Mouse (Mus musculus): ENCODE measurements around the gene Cacng7. TPM values are rescaled to one million over a fixed set of nuclear protein-coding genes. Genes with fewer than 3 reads are reported as not detected.

Gene Cacng7
- polyA plus RNA-seq, 1 experiment: 1.1 TPM

DNA sequence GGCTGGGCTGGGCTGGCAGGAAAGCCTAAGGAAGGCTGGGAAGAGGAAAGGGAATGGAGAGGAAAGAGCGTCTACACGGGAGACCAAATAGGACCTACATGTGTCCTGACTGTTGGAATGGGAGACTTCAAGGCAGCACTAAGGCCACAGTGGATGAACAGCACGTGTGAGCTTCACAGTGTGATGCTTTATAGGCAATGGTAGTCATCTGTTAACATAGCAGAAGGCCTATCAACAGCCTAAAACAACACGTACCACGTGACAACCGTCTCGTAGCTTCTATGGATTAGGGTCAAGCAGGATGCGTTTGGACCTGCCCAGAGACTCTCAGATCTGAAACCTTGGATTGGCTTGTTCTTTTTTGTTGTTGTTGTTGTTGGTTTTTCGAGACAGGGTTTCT, 49.4 kb downstream of the Cacng7 start:
- Histone ChIP-seq H3K36me3 (ENCODE audit: control insufficient read depth, insufficient read depth) (no peaks in the 10 kb centered on the region), H3K4me3 (ENCODE audit: insufficient read depth, poor library complexity, severe bottlenecking) (no peak overlapping the region), H3K79me3 (ENCODE audit: low read depth) (no peaks in the 10 kb centered on the region), H3ac (ENCODE audit: control insufficient read depth, insufficient read length, low read depth) (no peak overlapping the region), H3K27me3 (ENCODE audit: control insufficient read depth, insufficient read depth, insufficient read length) (no peaks in the 10 kb centered on the region), H3K79me2 (ENCODE audit: control insufficient read depth, insufficient read depth) (no peaks in the 10 kb centered on the region)
- no peak for TF ChIP-seq USF1 (IDR thresholded peaks at IDR 0.05; ENCODE audit: low read depth)
- no peak for TF ChIP-seq MYOD1 (IDR thresholded peaks at IDR 0.05; ENCODE audit: control insufficient read depth, insufficient read length, low read depth)
- no peak for TF ChIP-seq FOSL1 (IDR thresholded peaks at IDR 0.05; ENCODE audit: insufficient read depth, low read length, poor library complexity, severe bottlenecking)
- TF ChIP-seq MAX (IDR thresholded peaks at IDR 0.05): no peak
- no peak for TF ChIP-seq MYOG (IDR thresholded peaks at IDR 0.05; ENCODE audit: control insufficient read depth, extremely low read depth, insufficient read length)
- TF ChIP-seq CEBPB (IDR thresholded peaks at IDR 0.05; ENCODE audit: low read depth): no peak
- no peak for TF ChIP-seq CTCF (IDR thresholded peaks at IDR 0.05; ENCODE audit: control insufficient read depth, insufficient read depth, insufficient read length)

GRCm38 (mm10) chr7:3384807-3385319, 52.1 kb downstream of the Cacng7 start:
- Histone ChIP-seq H3K79me2 (ENCODE audit: control insufficient read depth, insufficient read depth) (no peaks in the 10 kb centered on the region), H3K4me3 (ENCODE audit: insufficient read depth, poor library complexity, severe bottlenecking) (no peak overlapping the region), H3K27me3 (ENCODE audit: control insufficient read depth, insufficient read depth, insufficient read length) (no peaks in the 10 kb centered on the region), H3ac (ENCODE audit: control insufficient read depth, insufficient read length, low read depth) (no peak overlapping the region), H3K36me3 (ENCODE audit: control insufficient read depth, insufficient read depth) (no peaks in the 10 kb centered on the region), H3K79me3 (ENCODE audit: low read depth) (no peaks in the 10 kb centered on the region)
- TF ChIP-seq MAX (IDR thresholded peaks at IDR 0.05) (no peak), MYOD1 (IDR thresholded peaks at IDR 0.05; ENCODE audit: control insufficient read depth, insufficient read length, low read depth) (no peak), FOSL1 (IDR thresholded peaks at IDR 0.05; ENCODE audit: insufficient read depth, low read length, poor library complexity, severe bottlenecking) (no peak), MYOG (IDR thresholded peaks at IDR 0.05; ENCODE audit: control insufficient read depth, extremely low read depth, insufficient read length) (no peak), CEBPB (IDR thresholded peaks at IDR 0.05; ENCODE audit: low read depth) (no peak), USF1 (IDR thresholded peaks at IDR 0.05; ENCODE audit: low read depth) (no peak), CTCF (IDR thresholded peaks at IDR 0.05; ENCODE audit: control insufficient read depth, insufficient read depth, insufficient read length) (no peak)

DNA sequence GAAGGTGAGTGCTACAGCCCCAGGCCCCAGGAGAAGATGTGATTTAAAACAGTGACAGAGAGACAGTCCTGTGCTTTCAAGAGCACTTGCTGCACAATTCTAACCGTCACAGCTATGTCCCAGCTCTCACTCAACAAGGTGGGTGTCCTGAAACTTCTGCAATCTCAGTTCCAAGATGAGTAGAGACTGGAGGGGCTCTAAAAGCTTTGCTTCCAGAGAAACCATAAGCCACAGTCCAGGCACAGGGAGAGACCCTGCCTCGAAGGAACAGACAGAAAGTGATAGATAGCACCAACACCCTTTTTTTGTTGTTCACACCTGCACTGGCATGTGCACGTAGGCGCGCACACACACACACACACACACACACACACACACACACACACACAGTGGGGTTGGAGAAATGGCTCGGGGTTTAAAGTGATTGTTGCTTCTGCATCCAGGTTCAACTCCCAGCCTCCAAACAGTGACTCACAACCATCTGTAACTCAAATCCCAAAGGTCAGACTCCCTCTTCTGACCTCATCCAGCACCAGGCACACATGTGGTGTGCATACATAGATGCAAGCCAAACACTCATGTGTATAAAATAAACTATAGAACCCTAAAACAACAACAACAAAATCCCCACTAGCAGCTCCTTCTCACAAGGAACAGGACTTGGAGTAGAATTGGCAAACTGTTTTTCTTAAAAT, 53.4 kb downstream of the Cacng7 start:
- H3K79me2 ChIP-seq (ENCODE audit: control insufficient read depth, insufficient read depth): no peaks in the 10 kb centered on the region
- H3K36me3 ChIP-seq (ENCODE audit: control insufficient read depth, insufficient read depth): no peaks in the 10 kb centered on the region
- H3K79me3 ChIP-seq (ENCODE audit: low read depth): no peaks in the 10 kb centered on the region
- no peak overlapping the region for H3ac ChIP-seq (ENCODE audit: control insufficient read depth, insufficient read length, low read depth)
- no peak overlapping the region for H3K4me3 ChIP-seq (ENCODE audit: insufficient read depth, poor library complexity, severe bottlenecking)
- TF ChIP-seq MYOG (IDR thresholded peaks at IDR 0.05; ENCODE audit: control insufficient read depth, extremely low read depth, insufficient read length): no peak
- TF ChIP-seq CTCF (IDR thresholded peaks at IDR 0.05; ENCODE audit: control insufficient read depth, insufficient read depth, insufficient read length): no peak
- no peak for TF ChIP-seq USF1 (IDR thresholded peaks at IDR 0.05; ENCODE audit: low read depth)
- no peak for TF ChIP-seq MAX (IDR thresholded peaks at IDR 0.05)
- TF ChIP-seq MYOD1 (IDR thresholded peaks at IDR 0.05; ENCODE audit: control insufficient read depth, insufficient read length, low read depth): no peak
- no peak for TF ChIP-seq CEBPB (IDR thresholded peaks at IDR 0.05; ENCODE audit: low read depth)
- TF ChIP-seq FOSL1 (IDR thresholded peaks at IDR 0.05; ENCODE audit: insufficient read depth, low read length, poor library complexity, severe bottlenecking): no peak
- no peaks in the 10 kb centered on the region for H3K27me3 ChIP-seq (ENCODE audit: control insufficient read depth, insufficient read depth, insufficient read length)

- H3K79me2 ChIP-seq (ENCODE audit: control insufficient read depth, insufficient read depth): no peaks in the 10 kb centered on the region
- TF ChIP-seq MYOG (IDR thresholded peaks at IDR 0.05; ENCODE audit: control insufficient read depth, extremely low read depth, insufficient read length) (no peak), MAX (IDR thresholded peaks at IDR 0.05) (no peak), FOSL1 (IDR thresholded peaks at IDR 0.05; ENCODE audit: insufficient read depth, low read length, poor library complexity, severe bottlenecking) (no peak), CTCF (IDR thresholded peaks at IDR 0.05; ENCODE audit: control insufficient read depth, insufficient read depth, insufficient read length) (no peak), CEBPB (IDR thresholded peaks at IDR 0.05; ENCODE audit: low read depth) (no peak), MYOD1 (IDR thresholded peaks at IDR 0.05; ENCODE audit: control insufficient read depth, insufficient read length, low read depth) (no peak), USF1 (IDR thresholded peaks at IDR 0.05; ENCODE audit: low read depth) (no peak)
- H3K79me3 ChIP-seq (ENCODE audit: low read depth): no peaks in the 10 kb centered on the region
- H3K27me3 ChIP-seq (ENCODE audit: control insufficient read depth, insufficient read depth, insufficient read length): no peaks in the 10 kb centered on the region
- no peak overlapping the region for H3K4me3 ChIP-seq (ENCODE audit: insufficient read depth, poor library complexity, severe bottlenecking)
- no peaks in the 10 kb centered on the region for H3K36me3 ChIP-seq (ENCODE audit: control insufficient read depth, insufficient read depth)
- H3ac ChIP-seq (ENCODE audit: control insufficient read depth, insufficient read length, low read depth): no peak overlapping the region
Observed at GRCm38 (mm10) chr7:3387761-3388160, 55.0 kb downstream of the Cacng7 start.

DNA sequence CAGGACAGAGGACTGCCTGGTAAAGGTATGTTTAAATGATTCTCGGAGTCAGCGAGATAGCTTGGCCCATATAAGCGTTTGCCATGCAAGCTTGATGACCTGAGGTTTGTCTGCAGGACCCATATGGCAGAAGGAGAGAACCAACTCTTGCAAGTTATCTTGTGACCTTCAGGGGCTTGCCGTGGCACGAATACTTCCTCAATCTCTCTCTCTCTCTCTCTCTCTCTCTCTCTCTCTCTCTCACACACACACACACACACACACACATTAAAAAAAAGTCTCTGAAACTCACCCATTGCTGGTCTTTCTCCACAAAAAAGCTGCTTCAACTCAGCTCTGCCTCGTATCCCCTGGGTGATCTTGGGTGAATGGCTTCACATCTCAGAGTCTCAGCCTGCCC, 56.1 kb downstream of the Cacng7 start:
- Histone ChIP-seq H3K36me3 (ENCODE audit: control insufficient read depth, insufficient read depth) (no peaks in the 10 kb centered on the region), H3K27me3 (ENCODE audit: control insufficient read depth, insufficient read depth, insufficient read length) (peaks cover 5% of the 10 kb centered on the region), H3K4me3 (ENCODE audit: insufficient read depth, poor library complexity, severe bottlenecking) (no peak overlapping the region), H3K79me3 (ENCODE audit: low read depth) (no peaks in the 10 kb centered on the region), H3K79me2 (ENCODE audit: control insufficient read depth, insufficient read depth) (no peaks in the 10 kb centered on the region), H3ac (ENCODE audit: control insufficient read depth, insufficient read length, low read depth) (no peak overlapping the region)
- no peak for TF ChIP-seq MYOG (IDR thresholded peaks at IDR 0.05; ENCODE audit: control insufficient read depth, extremely low read depth, insufficient read length)
- no peak for TF ChIP-seq FOSL1 (IDR thresholded peaks at IDR 0.05; ENCODE audit: insufficient read depth, low read length, poor library complexity, severe bottlenecking)
- TF ChIP-seq CEBPB (IDR thresholded peaks at IDR 0.05; ENCODE audit: low read depth): no peak
- no peak for TF ChIP-seq MYOD1 (IDR thresholded peaks at IDR 0.05; ENCODE audit: control insufficient read depth, insufficient read length, low read depth)
- TF ChIP-seq MAX (IDR thresholded peaks at IDR 0.05): no peak
- TF ChIP-seq USF1 (IDR thresholded peaks at IDR 0.05; ENCODE audit: low read depth): no peak
